Mouse (Mus musculus) kidney, postnatal 25 days (tissue): ENCODE results near the gene Pde9a.

ENCODE experiments used
- DNase-seq, 2 experiments: peaks; one replicate each; pipeline ENCODE4 v3.0.0; 2021; ENCODE audit warnings: mixed read lengths in 2 of 2

Gene Pde9a

GRCm38 (mm10) chr17:31470766-31471418 is 84.9 kb downstream of the Pde9a start:
- no peak for DNase-seq

GRCm38 (mm10) chr17:31474388-31474787 is 88.4 kb downstream of the Pde9a start:
- no peak for DNase-seq

GRCm38 (mm10) chr17:31478606-31479005 is 92.6 kb downstream of the Pde9a start:
- no peak for DNase-seq

- peak in 1 of 2 experiments; percentile 47 for DNase-seq
These were observed 93.3 kb downstream of the Pde9a start for GRCm38 (mm10) chr17:31479108-31479844.

GRCm38 (mm10) chr17:31486616-31487198 is 100.7 kb downstream of the Pde9a start:
- no peak for DNase-seq

GRCm38 (mm10) chr17:31487433-31488060 is 101.5 kb downstream of the Pde9a start:
- peak; percentile 33 to 66 for DNase-seq

- no peak for DNase-seq
These were observed 105.3 kb downstream of the Pde9a start for GRCm38 (mm10) chr17:31491355-31491754.

GRCm38 (mm10) chr17:31492416-31492815 is 106.4 kb downstream of the Pde9a start:
- DNase-seq: peak; percentile 73 to 81

- DNase-seq: no peak
These were observed 109.0 kb downstream of the Pde9a start for GRCm38 (mm10) chr17:31494989-31495388.

- no peak for DNase-seq
These were observed 111.7 kb downstream of the Pde9a start for GRCm38 (mm10) chr17:31497726-31498125.

GRCm38 (mm10) chr17:31499725-31500124 is 113.7 kb downstream of the Pde9a start:
- DNase-seq: no peak

- no peak for DNase-seq
These were observed 114.4 kb downstream of the Pde9a start for GRCm38 (mm10) chr17:31500416-31500815.

GRCm38 (mm10) chr17:31500908-31501307 is 114.9 kb downstream of the Pde9a start:
- no peak for DNase-seq

- peak; percentile 46 to 67 for DNase-seq
These were observed 116.4 kb downstream of the Pde9a start for GRCm38 (mm10) chr17:31502261-31502927.

- no peak for DNase-seq
These were observed 117.3 kb downstream of the Pde9a start for GRCm38 (mm10) chr17:31503337-31503736.

- DNase-seq: no peak
These were observed 117.9 kb downstream of the Pde9a start for GRCm38 (mm10) chr17:31503936-31504335.

GRCm38 (mm10) chr17:31505013-31505412 is 119.0 kb downstream of the Pde9a start:
- peak; percentile 80 to 92 for DNase-seq

- peak; percentile 65 to 88 for DNase-seq
These were observed 120.3 kb downstream of the Pde9a start for GRCm38 (mm10) chr17:31506282-31506681.

GRCm38 (mm10) chr17:31510944-31511343 is 124.9 kb downstream of the Pde9a start:
- no peak for DNase-seq

GRCm38 (mm10) chr17:31511792-31512495 is 125.9 kb downstream of the Pde9a start:
- peak; percentile 85 to 93 for DNase-seq

- no peak for DNase-seq
These were observed 126.6 kb downstream of the Pde9a start for GRCm38 (mm10) chr17:31512593-31512992.

GRCm38 (mm10) chr17:31514696-31515095 is 128.7 kb downstream of the Pde9a start:
- no peak for DNase-seq
